Mouse (Mus musculus): ENCODE measurements around the gene Crk.
A peak's percentile ranks its signal among the peaks of the same experiment; 100 is the strongest.

The Crk gene

DNA sequence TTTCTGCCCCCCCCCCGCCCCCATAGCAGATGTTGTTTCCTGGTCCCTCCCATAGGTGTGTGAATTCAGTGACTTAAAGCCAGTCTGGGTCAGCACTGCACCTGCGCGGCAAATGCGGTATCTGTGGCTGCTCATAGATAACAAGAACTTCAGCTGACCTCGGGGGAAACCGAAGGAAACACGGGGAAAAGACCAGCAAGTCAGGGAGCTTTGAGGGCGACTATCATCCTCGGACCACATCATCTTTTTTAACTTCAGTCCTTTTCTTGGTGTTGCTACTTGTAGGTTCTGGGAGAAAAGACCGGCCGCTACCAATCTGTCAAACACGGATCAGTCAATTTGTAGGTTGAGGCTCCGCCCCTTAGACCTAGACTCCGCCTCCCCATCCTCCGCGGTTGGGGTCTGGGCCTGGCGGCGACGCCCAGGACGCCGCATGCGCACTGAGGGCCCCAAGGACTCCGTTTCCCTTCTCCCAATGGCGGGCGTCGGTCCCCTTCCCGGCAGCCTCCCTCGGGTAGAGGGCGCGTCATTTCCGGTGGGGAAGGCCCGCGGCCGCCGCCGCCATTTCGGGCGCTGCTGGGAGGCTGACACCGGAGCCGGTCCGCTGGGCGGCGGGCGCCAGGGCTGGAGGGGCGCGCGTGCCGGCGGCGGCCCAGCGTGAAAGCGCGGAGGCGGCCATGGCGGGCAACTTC, at the start of gene Crk:
Crk (plus strand) TSS at position 513 of the 692 bp plus-strand sequence.
- peak; percentile 97 for DNase-seq (ENCODE audit: low read depth, low spot score)

DNA sequence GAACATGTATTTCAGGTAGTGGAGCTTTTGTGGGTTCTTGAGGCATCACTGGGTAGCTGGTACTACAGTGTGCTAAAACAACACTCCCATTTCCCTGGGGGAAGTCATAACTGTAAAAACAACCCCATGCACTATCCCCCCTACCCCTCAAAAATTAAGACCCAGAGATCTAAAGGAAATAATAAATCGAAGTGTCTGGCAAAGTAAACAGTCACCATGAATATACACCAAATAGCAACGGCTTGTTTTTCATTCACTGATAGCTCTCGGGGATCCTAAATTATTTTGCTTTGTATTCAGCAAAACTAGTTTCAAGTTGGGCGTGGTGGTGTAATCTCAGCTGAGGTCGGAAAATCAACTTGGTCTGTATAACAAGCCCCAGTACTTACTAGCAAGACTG, 49.0 kb upstream of the Crk start:
- DNase-seq (ENCODE audit: low read depth, low spot score): no peak

GRCm38 (mm10) chr11:75630645-75631229, 48.3 kb upstream of the Crk start, which contains the start of gene Inpp5k:
TSS of gene Inpp5k (plus strand) at chr11:75630988.
- peak; percentile 89 for DNase-seq (ENCODE audit: low read depth, low spot score)

DNA sequence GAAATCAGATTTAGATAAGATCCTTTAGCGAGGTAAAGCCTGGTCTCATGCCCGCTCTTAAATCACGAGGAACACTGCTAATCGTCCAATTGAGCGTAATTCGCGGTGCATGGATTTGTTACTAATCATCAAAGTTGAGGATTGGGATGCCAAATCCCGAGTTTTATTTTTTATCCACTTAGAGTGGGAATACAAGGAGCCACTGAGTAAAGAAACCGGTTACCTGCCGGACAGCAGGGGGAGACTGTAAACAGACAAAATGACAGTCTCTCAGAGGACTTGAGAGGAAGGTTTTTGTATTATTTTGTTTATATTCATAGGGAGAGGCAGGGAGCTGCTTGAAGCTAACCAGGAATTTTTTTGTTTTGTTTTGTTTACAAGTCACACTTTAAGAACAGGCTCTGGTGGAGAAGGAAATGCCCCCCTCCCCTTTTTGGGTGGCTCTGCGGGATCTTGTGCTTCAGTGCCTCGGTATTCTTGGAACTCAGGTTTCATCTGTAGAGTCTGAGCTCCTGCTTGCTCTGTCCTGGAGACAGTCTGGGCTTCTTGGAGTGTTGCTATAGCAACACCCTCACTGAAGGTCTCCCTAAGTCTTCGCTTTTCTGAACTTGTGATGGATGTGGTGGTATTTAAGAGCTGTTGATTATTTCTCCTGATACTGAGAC, 47.4 kb upstream of the Crk start:
- DNase-seq (ENCODE audit: low read depth, low spot score): no peak

GRCm38 (mm10) chr11:75632921-75633320, 46.1 kb upstream of the Crk start:
- no peak for DNase-seq (ENCODE audit: low read depth, low spot score)

GRCm38 (mm10) chr11:75634801-75635200, 44.3 kb upstream of the Crk start:
- no peak for DNase-seq (ENCODE audit: low read depth, low spot score)

- no peak for DNase-seq (ENCODE audit: low read depth, low spot score)
These were observed 43.7 kb upstream of the Crk start for GRCm38 (mm10) chr11:75635315-75635714.

DNA sequence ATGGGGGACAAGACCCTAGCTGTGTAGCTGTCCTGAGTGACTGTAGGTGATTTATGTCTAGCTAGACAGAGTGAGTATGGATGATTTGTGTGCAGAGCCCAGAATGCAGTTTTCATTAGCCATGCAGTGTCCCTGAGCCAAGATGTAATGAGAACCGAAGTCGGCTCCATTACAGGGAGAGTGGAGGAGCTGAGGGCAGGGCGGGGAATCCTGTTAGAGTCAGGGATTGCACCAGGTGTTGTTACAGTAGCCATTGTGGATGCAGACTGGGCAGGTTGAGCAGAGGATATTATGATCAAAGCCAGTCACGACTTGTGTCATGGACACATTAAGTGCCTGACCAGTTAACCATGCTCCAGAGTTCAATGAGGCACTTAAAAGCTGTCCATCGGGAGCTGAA, 35.7 kb upstream of the Crk start:
- no peak for DNase-seq (ENCODE audit: low read depth, low spot score)

GRCm38 (mm10) chr11:75644684-75645083, 34.4 kb upstream of the Crk start:
- no peak for DNase-seq (ENCODE audit: low read depth, low spot score)

- DNase-seq (ENCODE audit: low read depth, low spot score): no peak
These were observed 31.3 kb upstream of the Crk start for GRCm38 (mm10) chr11:75647681-75648211.

DNA sequence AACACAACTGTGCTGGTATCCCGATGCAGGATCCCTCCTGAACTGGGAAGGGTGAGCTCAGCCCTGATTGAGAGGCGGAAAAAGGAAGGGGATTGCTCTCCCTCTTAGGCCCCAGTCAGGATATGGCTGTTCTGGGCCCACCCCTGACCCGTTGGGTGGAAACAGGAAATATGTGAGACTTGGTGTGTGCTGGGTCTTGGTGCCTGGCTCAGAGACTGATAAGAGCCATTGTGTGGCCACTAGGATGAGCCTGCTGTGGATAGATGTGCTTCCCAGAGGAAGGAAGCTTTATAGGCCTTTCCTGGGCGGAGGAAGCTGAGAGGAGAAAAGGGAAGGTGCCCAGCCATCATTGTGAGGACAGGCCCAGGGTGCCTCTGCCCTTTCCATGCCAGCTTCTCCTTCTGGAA, 29.9 kb upstream of the Crk start:
- no peak for DNase-seq (ENCODE audit: low read depth, low spot score)

GRCm38 (mm10) chr11:75650311-75650710, 28.7 kb upstream of the Crk start, which contains the start of gene Myo1c:
TSS of gene Myo1c (plus strand) at chr11:75650504.
- DNase-seq (ENCODE audit: low read depth, low spot score): no peak

- DNase-seq (ENCODE audit: low read depth, low spot score): no peak
These were observed 28.1 kb upstream of the Crk start for GRCm38 (mm10) chr11:75650958-75651425.

DNA sequence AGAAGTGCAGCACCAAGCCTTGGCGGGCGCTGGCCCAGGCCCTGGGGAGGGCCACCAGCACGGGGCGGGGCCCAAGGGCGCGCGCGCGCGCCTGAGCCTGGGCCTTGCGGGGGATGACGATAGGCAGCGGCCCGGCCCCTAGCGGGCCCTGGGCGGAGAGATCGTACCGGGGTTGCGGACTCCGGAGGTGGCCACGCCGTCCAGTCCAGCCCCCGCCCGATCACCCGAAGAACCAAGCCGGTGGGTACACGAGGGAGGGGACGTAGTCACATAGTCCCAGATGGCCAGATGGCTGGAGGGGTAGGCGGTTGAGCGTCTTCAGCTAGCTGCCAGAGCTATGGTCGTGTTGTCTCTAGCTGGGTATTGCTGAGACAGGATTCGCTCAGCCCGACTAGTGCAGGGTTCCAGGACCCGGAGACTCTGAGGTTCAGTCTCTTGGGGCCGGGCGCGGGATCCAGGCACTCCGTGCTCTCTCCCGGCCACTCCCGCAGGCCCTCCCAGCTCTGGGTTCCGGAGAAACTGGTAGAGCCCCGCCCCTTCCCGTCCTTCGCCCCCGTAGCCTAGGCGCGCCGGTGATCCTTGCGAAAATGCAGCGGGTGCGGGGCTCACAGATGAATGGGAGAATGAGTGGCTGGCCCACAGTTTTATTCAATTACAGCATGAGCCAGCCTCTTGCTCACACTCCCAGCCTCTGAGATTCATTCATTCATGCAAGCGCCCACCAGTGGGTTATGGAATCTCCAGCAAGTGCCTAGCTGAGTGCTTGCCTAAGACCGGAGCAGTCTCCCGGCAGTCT, 27.4 kb upstream of the Crk start:
- DNase-seq (ENCODE audit: low read depth, low spot score): no peak

DNA sequence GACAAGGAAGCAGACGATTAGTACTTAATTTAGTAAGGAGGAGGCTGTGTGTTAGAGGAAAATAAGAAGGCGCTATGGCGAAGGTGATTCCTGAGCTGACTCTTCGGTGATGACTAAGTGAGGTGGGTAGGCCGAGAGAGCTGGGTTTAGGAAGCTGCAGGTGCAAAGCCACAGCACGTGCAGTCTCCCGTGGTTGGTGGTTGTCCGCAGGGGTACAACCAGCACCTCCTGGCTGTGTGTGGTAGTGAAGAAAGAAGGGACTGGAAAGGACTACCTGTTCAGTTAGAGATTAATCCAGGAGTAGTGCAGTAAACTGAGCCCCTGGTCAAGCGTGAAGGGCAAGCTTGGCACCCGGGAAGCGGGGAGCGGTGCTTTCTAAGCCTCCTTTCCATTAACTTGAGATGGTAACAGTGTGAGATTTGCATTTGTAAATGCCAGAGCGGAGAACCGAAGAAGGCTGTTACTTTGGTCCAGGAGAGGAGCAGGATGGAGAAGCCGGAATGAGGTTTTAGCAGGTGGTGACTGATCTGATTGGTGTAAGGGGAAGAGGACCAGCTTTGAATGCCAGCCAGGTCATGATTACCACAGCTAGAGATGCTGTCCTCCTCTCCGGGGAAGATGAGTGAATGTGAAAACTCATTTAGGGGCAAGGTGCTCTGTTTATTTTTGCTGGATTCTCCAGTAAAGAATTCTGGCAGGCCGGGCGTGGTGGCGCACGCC, 26.7 kb upstream of the Crk start:
- no peak for DNase-seq (ENCODE audit: low read depth, low spot score)

DNA sequence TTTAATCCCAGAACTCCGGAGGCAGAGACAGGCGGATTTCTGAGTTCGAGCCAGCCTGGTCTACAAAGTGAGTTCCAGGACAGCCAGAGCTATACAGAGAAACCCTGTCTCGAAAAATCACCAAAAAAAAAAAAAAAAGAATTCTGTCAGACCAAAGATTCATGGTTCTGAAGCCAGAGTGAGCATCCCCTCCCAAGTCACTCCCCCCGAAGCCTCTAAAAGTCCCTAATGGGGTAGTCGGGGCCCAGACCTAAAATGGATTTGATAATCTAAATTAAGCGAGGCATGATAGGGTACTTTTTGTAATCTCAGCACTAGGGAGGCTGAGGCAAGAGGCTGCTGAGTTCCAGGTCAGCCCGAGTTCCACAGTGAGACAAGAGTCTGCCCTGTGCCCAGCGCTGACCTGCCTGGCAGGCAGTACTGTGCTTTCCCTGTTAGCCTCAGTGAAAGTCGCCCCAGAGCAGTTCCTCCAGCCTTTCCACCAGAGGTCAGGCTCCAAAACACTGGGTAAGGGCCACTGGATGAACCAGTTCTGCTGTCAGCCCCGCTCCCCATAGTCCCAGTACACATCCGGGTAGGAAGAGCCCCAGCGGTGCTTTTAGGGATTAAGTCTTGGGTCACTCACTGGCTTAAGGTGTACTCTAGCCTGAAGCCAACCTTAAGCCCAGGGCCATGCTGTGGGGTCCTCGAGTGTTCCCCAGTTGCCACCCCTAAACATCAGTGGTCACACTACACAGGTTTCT, 25.9 kb upstream of the Crk start:
- no peak for DNase-seq (ENCODE audit: low read depth, low spot score)

DNA sequence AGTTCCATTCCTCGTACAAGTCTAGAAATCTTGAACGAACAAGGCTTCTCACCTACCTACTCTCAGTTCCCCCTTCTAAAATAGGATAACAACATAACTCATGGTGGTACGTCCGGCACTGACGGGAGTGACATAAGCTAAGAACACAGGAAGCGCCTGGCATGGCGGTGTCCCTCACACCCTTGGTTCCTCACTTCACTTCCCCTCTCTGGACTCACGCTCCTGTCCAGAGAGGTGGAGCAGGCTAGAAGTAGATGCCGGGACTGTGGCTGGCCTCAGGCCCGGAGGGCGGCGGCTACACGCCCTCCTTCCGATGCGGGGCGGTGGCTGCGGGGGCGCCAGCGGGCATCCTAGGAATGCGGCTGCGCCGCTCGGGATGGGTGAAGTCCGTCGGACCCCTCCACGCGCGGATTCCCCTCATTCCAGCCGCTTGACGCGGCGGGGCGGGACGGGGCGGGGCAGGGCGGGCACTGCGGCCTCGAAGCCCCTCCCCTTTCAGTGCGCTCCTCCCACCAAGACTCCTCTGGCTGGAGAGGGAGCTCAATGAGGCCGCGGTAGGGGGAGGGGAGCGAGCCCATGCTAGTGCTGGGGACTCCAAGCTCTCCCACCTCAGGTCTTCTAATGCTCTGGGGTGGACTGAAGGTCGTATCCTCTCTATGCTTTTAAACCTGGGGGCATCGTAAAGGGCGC, 25.1 kb upstream of the Crk start:
- DNase-seq (ENCODE audit: low read depth, low spot score): peak; percentile 54

DNA sequence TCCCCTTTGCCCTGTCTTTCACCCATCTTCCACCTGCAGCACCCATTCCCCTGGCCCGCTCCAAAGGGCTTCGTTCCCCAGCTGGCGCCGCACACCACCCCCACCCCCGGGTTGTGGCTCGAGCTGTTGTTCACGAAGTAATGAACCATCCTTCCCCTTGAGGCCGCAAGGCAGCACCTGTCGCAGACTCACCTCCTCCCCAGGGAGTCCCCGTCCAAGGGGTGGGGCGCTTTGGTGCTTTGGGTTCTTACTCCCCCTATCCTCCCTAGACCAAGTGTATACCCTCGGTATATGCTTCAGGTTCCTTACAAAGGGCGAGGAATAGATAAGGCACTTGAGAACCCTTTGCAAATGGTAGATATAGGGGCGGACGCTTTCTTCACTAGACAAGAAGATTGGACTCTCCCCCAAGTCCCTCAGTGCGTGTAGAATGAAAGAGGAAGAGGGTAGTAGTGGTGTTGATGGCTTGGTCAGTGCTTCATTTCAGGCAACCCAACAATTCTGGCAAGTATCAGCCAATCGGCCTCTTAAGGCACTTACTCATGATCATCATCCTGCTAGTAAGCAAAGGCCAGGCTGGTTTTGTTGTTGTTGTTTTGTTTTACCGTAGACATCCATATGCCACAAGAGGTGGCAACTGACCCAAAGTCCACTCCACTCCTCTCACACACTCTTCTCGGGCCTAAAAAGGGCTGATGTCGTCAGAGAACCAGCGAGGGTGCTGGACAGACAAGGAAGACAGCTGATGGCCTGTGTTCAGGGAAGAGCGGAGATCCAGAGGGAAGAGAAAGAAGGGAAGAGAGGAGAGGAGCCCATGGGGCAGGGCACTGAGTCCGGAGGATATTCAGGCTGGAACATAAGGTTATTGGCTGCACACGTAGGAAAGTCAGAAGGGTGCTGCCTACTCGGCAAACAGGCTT, 24.3 kb upstream of the Crk start:
- DNase-seq (ENCODE audit: low read depth, low spot score): no peak
